Mouse (Mus musculus): ENCODE measurements around the gene Pnp2. TPM values are rescaled to one million over a fixed set of nuclear protein-coding genes. Genes with fewer than 3 reads are reported as not detected.

Pnp2 gene
- total and polyA plus RNA-seq, 2 experiments from 2014 or later, result 0.27 to 0.46 TPM

GRCm38 (mm10) chr14:50931493-50932020 lies 24.2 kb upstream of the Pnp2 start:
- H3K27me3 ChIP-seq (ENCODE audit: control insufficient read depth, insufficient read depth, low read length), result no peaks in the 10 kb centered on the region
- TF ChIP-seq CTCF (IDR thresholded peaks at IDR 0.05; ENCODE audit: low read depth) (no peak), EP300 (IDR thresholded peaks at IDR 0.05; ENCODE audit: low read depth) (no peak)
- peak overlapping the region; percentile 43 for H3K9ac ChIP-seq (replicated peaks; ENCODE audit: low read depth, low read length)
- peaks cover 9% of the 10 kb centered on the region for H3K4me1 ChIP-seq (ENCODE audit: control insufficient read depth, insufficient read depth)
- H3K27ac ChIP-seq (ENCODE audit: low read depth), result peak overlapping the region; percentile 76
- peak overlapping the region; percentile 75 for H3K4me2 ChIP-seq (ENCODE audit: low read depth, low read length)
- no peak for DNase-seq (ENCODE audit: low spot score)
- peaks cover 30% of the 10 kb centered on the region for H3K36me3 ChIP-seq (replicated peaks; ENCODE audit: control insufficient read depth, insufficient read depth, low read length)
- WGBS, result 12% methylated on average over 12 of the region's 12 CpGs
- H3K4me3 ChIP-seq (ENCODE audit: low read depth, low read length), result peak overlapping the region; percentile 81
- no peak for ATAC-seq (ENCODE audit: insufficient read depth, low read depth)
- no peaks in the 10 kb centered on the region for H3K9me3 ChIP-seq (replicated peaks; ENCODE audit: control insufficient read depth, low read length)

- no peak for ATAC-seq (ENCODE audit: insufficient read depth, low read depth)
- 60% methylated on average over 1 of the region's 1 CpGs for WGBS
- H3K4me1 ChIP-seq (ENCODE audit: control insufficient read depth, insufficient read depth), result peaks cover 5% of the 10 kb centered on the region; the same call in 1 of the 2 replicates
- no peak overlapping the region for H3K27ac ChIP-seq (ENCODE audit: low read depth)
- no peaks in the 10 kb centered on the region for H3K9me3 ChIP-seq (replicated peaks; ENCODE audit: control insufficient read depth, low read length)
- no peak overlapping the region for H3K4me2 ChIP-seq (ENCODE audit: low read depth, low read length)
- no peak overlapping the region for H3K9ac ChIP-seq (replicated peaks; ENCODE audit: low read depth, low read length)
- H3K4me3 ChIP-seq (ENCODE audit: low read depth, low read length), result no peak overlapping the region
- TF ChIP-seq EP300 (IDR thresholded peaks at IDR 0.05; ENCODE audit: low read depth), result no peak
- TF ChIP-seq CTCF (IDR thresholded peaks at IDR 0.05; ENCODE audit: low read depth), result no peak
- H3K27me3 ChIP-seq (ENCODE audit: control insufficient read depth, insufficient read depth, low read length), result no peaks in the 10 kb centered on the region
- H3K36me3 ChIP-seq (replicated peaks; ENCODE audit: control insufficient read depth, insufficient read depth, low read length), result no peaks in the 10 kb centered on the region
- DNase-seq (ENCODE audit: low spot score), result no peak
These were observed 19.1 kb upstream of the Pnp2 start for GRCm38 (mm10) chr14:50936649-50937048.

GRCm38 (mm10) chr14:50938119-50938908 lies 17.5 kb upstream of the Pnp2 start:
- ATAC-seq (ENCODE audit: insufficient read depth, low read depth) (no peak), DNase-seq (ENCODE audit: low spot score) (no peak)
- Histone ChIP-seq H3K9me3 (replicated peaks; ENCODE audit: control insufficient read depth, low read length) (no peaks in the 10 kb centered on the region), H3K27ac (ENCODE audit: low read depth) (no peak overlapping the region), H3K4me2 (ENCODE audit: low read depth, low read length) (no peak overlapping the region), H3K9ac (replicated peaks; ENCODE audit: low read depth, low read length) (no peak overlapping the region), H3K27me3 (ENCODE audit: control insufficient read depth, insufficient read depth, low read length) (no peaks in the 10 kb centered on the region), H3K4me1 (ENCODE audit: control insufficient read depth, insufficient read depth) (no peaks in the 10 kb centered on the region), H3K4me3 (ENCODE audit: low read depth, low read length) (no peak overlapping the region), H3K36me3 (replicated peaks; ENCODE audit: control insufficient read depth, insufficient read depth, low read length) (no peaks in the 10 kb centered on the region)
- 78% methylated on average over 3 of the region's 3 CpGs for WGBS
- TF ChIP-seq EP300 (IDR thresholded peaks at IDR 0.05; ENCODE audit: low read depth), result no peak
- no peak for TF ChIP-seq CTCF (IDR thresholded peaks at IDR 0.05; ENCODE audit: low read depth)

GRCm38 (mm10) chr14:50938940-50939339 lies 16.9 kb upstream of the Pnp2 start:
- no peaks in the 10 kb centered on the region for H3K4me1 ChIP-seq (ENCODE audit: control insufficient read depth, insufficient read depth)
- WGBS, result 23% methylated on average over 2 of the region's 2 CpGs
- no peak overlapping the region for H3K4me3 ChIP-seq (ENCODE audit: low read depth, low read length)
- TF ChIP-seq EP300 (IDR thresholded peaks at IDR 0.05; ENCODE audit: low read depth), result no peak
- no peak for TF ChIP-seq CTCF (IDR thresholded peaks at IDR 0.05; ENCODE audit: low read depth)
- H3K36me3 ChIP-seq (replicated peaks; ENCODE audit: control insufficient read depth, insufficient read depth, low read length), result no peaks in the 10 kb centered on the region
- no peak overlapping the region for H3K27ac ChIP-seq (ENCODE audit: low read depth)
- H3K9ac ChIP-seq (replicated peaks; ENCODE audit: low read depth, low read length), result no peak overlapping the region
- ATAC-seq (ENCODE audit: insufficient read depth, low read depth) (no peak), DNase-seq (ENCODE audit: low spot score) (no peak)
- H3K4me2 ChIP-seq (ENCODE audit: low read depth, low read length), result no peak overlapping the region
- no peaks in the 10 kb centered on the region for H3K9me3 ChIP-seq (replicated peaks; ENCODE audit: control insufficient read depth, low read length)
- no peaks in the 10 kb centered on the region for H3K27me3 ChIP-seq (ENCODE audit: control insufficient read depth, insufficient read depth, low read length)

GRCm38 (mm10) chr14:50943932-50944667 lies 11.7 kb upstream of the Pnp2 start, which contains the start of gene Gm49342:
Gene Gm49342 (plus strand): TSS chr14:50944517.
- peak within 1 kb of the TSS; percentile 63 for H3K4me3 ChIP-seq (ENCODE audit: low read depth, low read length)
- H3K27ac ChIP-seq (ENCODE audit: low read depth), result peak within 1 kb of the TSS; percentile 89
- no peaks in the 10 kb centered on the region for H3K9me3 ChIP-seq (replicated peaks; ENCODE audit: control insufficient read depth, low read length)
- peak within 1 kb of the TSS; percentile 46; the same call in 1 of the 2 replicates for H3K9ac ChIP-seq (replicated peaks; ENCODE audit: low read depth, low read length)
- H3K27me3 ChIP-seq (ENCODE audit: control insufficient read depth, insufficient read depth, low read length), result no peaks in the 10 kb centered on the region
- DNase-seq (ENCODE audit: low spot score) (peak; percentile 94), ATAC-seq (ENCODE audit: insufficient read depth, low read depth) (peak; percentile 98)
- no peak for TF ChIP-seq EP300 (IDR thresholded peaks at IDR 0.05; ENCODE audit: low read depth)
- peak; percentile 36 for TF ChIP-seq CTCF (IDR thresholded peaks at IDR 0.05; ENCODE audit: low read depth)
- 0 out of 2 replicates have a peak, but pooled peaks cover 8% of the 10 kb centered on the region for H3K4me1 ChIP-seq (ENCODE audit: control insufficient read depth, insufficient read depth)
- peak within 1 kb of the TSS; percentile 72 for H3K4me2 ChIP-seq (ENCODE audit: low read depth, low read length)
- no peaks in the 10 kb centered on the region for H3K36me3 ChIP-seq (replicated peaks; ENCODE audit: control insufficient read depth, insufficient read depth, low read length)
- WGBS, result 12% methylated on average over 31 of the region's 31 CpGs
